Mouse (Mus musculus): ENCODE measurements around the gene Dennd1b. TPM values are rescaled to one million over a fixed set of nuclear protein-coding genes. Genes with fewer than 3 reads are reported as not detected.

Gene Dennd1b
- polyA plus RNA-seq, 1 experiment from 2014 or later: 6.4 TPM

DNA sequence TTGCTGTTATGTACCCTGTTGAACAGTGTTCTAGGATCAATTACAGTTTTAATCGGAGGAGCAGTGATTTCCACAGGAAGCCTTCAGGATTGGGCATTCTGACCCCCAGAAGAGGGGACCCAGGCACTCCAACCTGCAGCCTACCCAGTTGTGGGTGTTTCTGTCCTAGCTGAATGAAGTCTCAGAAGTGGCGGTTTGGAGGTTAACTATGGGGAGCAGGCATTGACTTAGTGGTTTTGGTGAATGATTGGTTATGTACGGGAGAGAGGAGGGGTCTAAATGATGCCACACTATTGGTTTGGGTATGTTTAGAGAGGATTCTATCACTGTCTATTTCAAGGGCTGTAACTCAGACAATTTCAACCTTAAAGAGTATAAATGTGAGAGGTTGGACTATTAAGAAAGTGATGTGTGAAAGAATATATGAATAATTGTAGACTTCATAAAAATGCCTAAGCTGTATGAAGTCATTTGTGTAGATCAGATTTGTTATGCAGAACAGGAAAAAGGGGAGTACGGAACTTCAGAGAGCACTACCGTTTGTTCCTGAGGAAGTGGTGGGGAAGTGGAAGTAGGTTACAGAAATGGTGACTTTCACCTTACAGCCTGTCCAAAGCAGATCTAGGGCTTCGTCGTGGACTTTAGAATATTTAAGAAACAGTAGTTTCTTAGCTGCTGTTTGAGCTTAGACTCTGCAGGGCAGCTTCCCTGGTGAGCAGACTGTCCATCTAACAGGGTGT, 73.7 kb downstream of the Dennd1b start:
- no peak overlapping the region for H3K27ac ChIP-seq (replicated peaks)
- peaks cover 25% of the 10 kb centered on the region for H3K4me1 ChIP-seq
- H3K36me3 ChIP-seq: no peaks in the 10 kb centered on the region
- DNase-seq (ENCODE audit: low spot score): no peak
- H3K9me3 ChIP-seq (replicated peaks): no peaks in the 10 kb centered on the region
- no peak overlapping the region for H3K4me3 ChIP-seq
- H3K27me3 ChIP-seq (ENCODE audit: low read depth, poor library complexity, severe bottlenecking): no peaks in the 10 kb centered on the region
- 60% methylated on average over 7 of the region's 7 CpGs for WGBS

DNA sequence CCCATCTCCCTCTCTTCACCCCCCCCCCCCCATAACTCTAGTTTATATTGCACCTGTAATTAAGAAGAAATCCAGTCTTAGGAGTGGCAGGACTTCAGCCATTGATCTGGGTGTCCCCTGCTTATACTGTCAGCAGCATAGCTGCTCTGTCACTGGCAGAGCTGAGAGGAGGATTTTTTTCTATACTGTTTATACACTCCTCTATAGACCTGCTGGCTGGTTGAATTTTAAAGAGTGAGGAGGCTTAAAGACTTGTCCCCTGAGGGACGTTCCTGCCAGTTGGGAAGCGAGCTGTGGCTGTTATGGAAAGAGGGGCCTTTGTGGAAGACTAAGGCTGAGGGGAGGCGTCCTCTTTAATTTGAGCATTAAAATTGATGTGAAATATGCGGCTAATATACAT, 74.8 kb downstream of the Dennd1b start:
- H3K9me3 ChIP-seq (replicated peaks): no peaks in the 10 kb centered on the region
- no peak overlapping the region; the same call in 1 of the 2 replicates for H3K27ac ChIP-seq (replicated peaks)
- H3K36me3 ChIP-seq: no peaks in the 10 kb centered on the region
- peaks cover 25% of the 10 kb centered on the region for H3K4me1 ChIP-seq
- WGBS: 29% methylated on average over 4 of the region's 4 CpGs
- H3K4me3 ChIP-seq: no peak overlapping the region
- DNase-seq (ENCODE audit: low spot score): no peak
- no peaks in the 10 kb centered on the region for H3K27me3 ChIP-seq (ENCODE audit: low read depth, poor library complexity, severe bottlenecking)

GRCm38 (mm10) chr1:139038620-139039019, 75.4 kb downstream of the Dennd1b start:
- H3K4me1 ChIP-seq: peaks cover 25% of the 10 kb centered on the region
- no peaks in the 10 kb centered on the region for H3K9me3 ChIP-seq (replicated peaks)
- no peaks in the 10 kb centered on the region for H3K27me3 ChIP-seq (ENCODE audit: low read depth, poor library complexity, severe bottlenecking)
- DNase-seq (ENCODE audit: low spot score): no peak
- no peak overlapping the region; the same call in 1 of the 2 replicates for H3K27ac ChIP-seq (replicated peaks)
- no peaks in the 10 kb centered on the region for H3K36me3 ChIP-seq
- no peak overlapping the region for H3K4me3 ChIP-seq
- 59% methylated on average over 3 of the region's 3 CpGs for WGBS

DNA sequence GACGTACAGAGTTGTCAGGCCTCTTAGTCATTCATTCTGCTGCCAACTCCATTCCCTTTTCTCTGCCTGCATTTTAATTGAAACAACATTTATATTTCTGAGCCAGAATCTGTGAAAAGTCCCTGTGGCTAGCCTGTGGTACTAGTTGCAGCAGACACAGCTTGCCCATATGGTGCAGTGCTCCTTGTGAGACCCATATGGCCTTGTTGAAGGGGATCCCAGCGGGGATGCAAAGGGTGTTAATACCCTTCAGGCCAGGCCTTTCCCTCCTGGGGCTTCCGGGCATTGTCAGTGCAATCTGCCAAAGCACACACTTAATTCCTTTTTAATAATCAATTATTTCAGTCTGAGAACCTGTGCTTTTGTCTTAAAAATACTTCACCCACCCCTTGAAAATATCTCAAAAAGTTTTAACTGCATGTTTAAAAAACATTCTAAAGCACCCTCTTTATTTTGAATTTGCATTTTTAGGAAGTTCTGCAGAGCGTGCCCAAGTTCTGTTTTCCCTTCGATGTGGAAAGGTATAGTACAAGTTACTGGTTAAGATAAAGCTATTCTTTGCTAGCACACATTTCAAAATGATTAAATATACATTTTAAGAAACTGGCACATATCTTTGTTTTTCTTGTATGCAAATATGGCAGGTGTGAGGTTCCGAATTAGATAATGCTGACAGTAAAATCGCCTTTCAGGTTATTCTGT, 76.4 kb downstream of the Dennd1b start:
- Histone ChIP-seq H3K36me3 (no peaks in the 10 kb centered on the region), H3K9me3 (replicated peaks) (no peaks in the 10 kb centered on the region), H3K4me3 (no peak overlapping the region), H3K27me3 (ENCODE audit: low read depth, poor library complexity, severe bottlenecking) (no peaks in the 10 kb centered on the region), H3K27ac (replicated peaks) (no peak overlapping the region), H3K4me1 (peaks cover 25% of the 10 kb centered on the region)
- WGBS: 51% methylated on average over 7 of the region's 7 CpGs
- no peak for DNase-seq (ENCODE audit: low spot score)

GRCm38 (mm10) chr1:139049075-139049474, 85.8 kb downstream of the Dennd1b start:
- Histone ChIP-seq H3K4me1 (no peaks in the 10 kb centered on the region), H3K36me3 (0 out of 2 replicates have a peak, but pooled peaks cover 3% of the 10 kb centered on the region), H3K9me3 (replicated peaks) (no peaks in the 10 kb centered on the region), H3K27ac (replicated peaks) (no peak overlapping the region), H3K27me3 (ENCODE audit: low read depth, poor library complexity, severe bottlenecking) (no peaks in the 10 kb centered on the region), H3K4me3 (no peak overlapping the region)
- WGBS: 41% methylated on average over 6 of the region's 6 CpGs
- no peak for DNase-seq (ENCODE audit: low spot score)

GRCm38 (mm10) chr1:139049881-139050472, 86.7 kb downstream of the Dennd1b start:
- no peak for DNase-seq (ENCODE audit: low spot score)
- Histone ChIP-seq H3K9me3 (replicated peaks) (no peaks in the 10 kb centered on the region), H3K27ac (replicated peaks) (no peak overlapping the region), H3K27me3 (ENCODE audit: low read depth, poor library complexity, severe bottlenecking) (no peaks in the 10 kb centered on the region), H3K36me3 (0 out of 2 replicates have a peak, but pooled peaks cover 3% of the 10 kb centered on the region), H3K4me1 (no peaks in the 10 kb centered on the region), H3K4me3 (no peak overlapping the region)
- 89% methylated on average over 11 of the region's 11 CpGs for WGBS

DNA sequence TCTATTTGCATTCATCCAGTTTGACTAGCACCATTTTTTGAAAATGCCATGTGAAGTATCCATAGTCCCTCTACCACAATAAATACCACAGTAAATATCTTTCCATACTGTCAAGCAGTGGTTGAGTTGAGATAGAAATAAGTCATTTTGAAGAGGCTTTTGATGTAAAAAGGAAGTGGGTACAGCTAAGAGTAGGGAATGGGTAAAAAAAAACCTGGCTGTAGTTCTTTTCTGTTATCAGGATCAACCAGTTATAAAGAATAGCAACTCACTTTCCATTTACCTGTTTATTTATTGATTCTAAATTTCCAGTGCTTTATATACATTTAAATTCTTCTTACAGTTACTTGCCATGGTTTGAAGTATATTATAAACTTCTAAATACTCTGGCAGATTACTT, 89.8 kb downstream of the Dennd1b start:
- no peak overlapping the region for H3K4me3 ChIP-seq
- H3K27ac ChIP-seq (replicated peaks): no peak overlapping the region
- no peaks in the 10 kb centered on the region for H3K36me3 ChIP-seq
- no peak for DNase-seq (ENCODE audit: low spot score)
- H3K4me1 ChIP-seq: no peaks in the 10 kb centered on the region
- H3K9me3 ChIP-seq (replicated peaks): no peaks in the 10 kb centered on the region
- no peaks in the 10 kb centered on the region for H3K27me3 ChIP-seq (ENCODE audit: low read depth, poor library complexity, severe bottlenecking)

- 0 out of 2 replicates have a peak, but pooled peaks cover 4% of the 10 kb centered on the region for H3K36me3 ChIP-seq
- 95% methylated on average over 5 of the region's 5 CpGs for WGBS
- H3K4me3 ChIP-seq: no peak overlapping the region
- no peak for DNase-seq (ENCODE audit: low spot score)
- no peak overlapping the region for H3K27ac ChIP-seq (replicated peaks)
- H3K27me3 ChIP-seq (ENCODE audit: low read depth, poor library complexity, severe bottlenecking): no peaks in the 10 kb centered on the region
- no peaks in the 10 kb centered on the region for H3K4me1 ChIP-seq
- no peaks in the 10 kb centered on the region for H3K9me3 ChIP-seq (replicated peaks)
These were observed 97.1 kb downstream of the Dennd1b start for GRCm38 (mm10) chr1:139060301-139060700.

- no peaks in the 10 kb centered on the region for H3K9me3 ChIP-seq (replicated peaks)
- no peak for DNase-seq (ENCODE audit: low spot score)
- WGBS: 97% methylated on average over 2 of the region's 2 CpGs
- H3K36me3 ChIP-seq: 0 out of 2 replicates have a peak, but pooled peaks cover 4% of the 10 kb centered on the region
- H3K27ac ChIP-seq (replicated peaks): no peak overlapping the region
- no peaks in the 10 kb centered on the region for H3K27me3 ChIP-seq (ENCODE audit: low read depth, poor library complexity, severe bottlenecking)
- H3K4me1 ChIP-seq: no peaks in the 10 kb centered on the region
- no peak overlapping the region for H3K4me3 ChIP-seq
These were observed 101.5 kb downstream of the Dennd1b start for GRCm38 (mm10) chr1:139064711-139065110.

- Histone ChIP-seq H3K36me3 (0 out of 2 replicates have a peak, but pooled peaks cover 4% of the 10 kb centered on the region), H3K4me3 (no peak overlapping the region), H3K27me3 (ENCODE audit: low read depth, poor library complexity, severe bottlenecking) (no peaks in the 10 kb centered on the region), H3K9me3 (replicated peaks) (no peaks in the 10 kb centered on the region), H3K27ac (replicated peaks) (no peak overlapping the region), H3K4me1 (no peaks in the 10 kb centered on the region)
- WGBS: 87% methylated on average over 2 of the region's 2 CpGs
- no peak for DNase-seq (ENCODE audit: low spot score)
These were observed 104.0 kb downstream of the Dennd1b start for GRCm38 (mm10) chr1:139067210-139067609.

DNA sequence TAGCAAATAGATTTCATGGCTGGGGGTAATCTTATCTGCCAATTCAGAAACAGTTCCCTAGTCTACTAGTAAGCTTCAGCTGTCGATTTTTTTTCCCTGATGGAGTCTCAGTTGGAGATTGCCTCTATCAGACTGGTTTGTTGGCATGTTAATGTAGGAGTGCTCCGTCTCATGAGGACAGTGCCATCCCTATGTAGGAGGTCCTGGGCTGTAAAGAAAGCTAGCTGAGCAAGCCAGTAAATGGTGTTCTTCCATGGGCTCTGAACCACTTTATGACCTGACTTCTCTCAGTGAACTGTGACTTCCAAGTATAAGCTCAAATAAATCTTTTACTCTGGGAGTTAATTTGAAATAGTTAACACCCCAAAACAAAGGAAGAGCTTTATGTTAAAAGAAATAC, 107.8 kb downstream of the Dennd1b start:
- Histone ChIP-seq H3K27me3 (ENCODE audit: low read depth, poor library complexity, severe bottlenecking) (no peaks in the 10 kb centered on the region), H3K4me3 (no peak overlapping the region), H3K27ac (replicated peaks) (no peak overlapping the region), H3K36me3 (no peaks in the 10 kb centered on the region), H3K4me1 (no peaks in the 10 kb centered on the region), H3K9me3 (replicated peaks) (no peaks in the 10 kb centered on the region)
- WGBS: 71% methylated on average over 2 of the region's 2 CpGs
- DNase-seq (ENCODE audit: low spot score): no peak

DNA sequence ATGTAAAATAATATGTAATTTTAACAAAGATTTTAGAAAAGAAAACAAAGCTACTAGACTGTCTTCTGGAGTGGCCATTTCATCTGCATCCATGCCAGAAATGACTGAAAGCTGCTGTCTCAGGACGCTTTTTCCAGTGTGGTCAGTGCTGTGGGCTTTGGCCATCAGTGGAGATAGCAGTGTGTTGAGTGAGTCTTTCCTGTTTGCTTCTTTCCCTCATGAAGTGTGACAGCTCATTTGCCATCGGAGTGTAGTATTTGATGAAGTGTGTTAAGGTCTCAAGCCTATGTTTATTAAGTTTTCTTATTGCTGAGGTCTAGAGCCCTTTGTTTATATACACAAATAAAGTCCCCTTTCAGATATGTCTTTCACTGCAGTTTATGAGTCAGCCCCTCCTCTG, 112.4 kb downstream of the Dennd1b start:
- Histone ChIP-seq H3K36me3 (no peaks in the 10 kb centered on the region), H3K4me3 (no peak overlapping the region), H3K4me1 (peaks cover 3% of the 10 kb centered on the region; the same call in 1 of the 2 replicates), H3K9me3 (replicated peaks) (no peaks in the 10 kb centered on the region), H3K27me3 (ENCODE audit: low read depth, poor library complexity, severe bottlenecking) (no peaks in the 10 kb centered on the region), H3K27ac (replicated peaks) (no peak overlapping the region)
- no peak for DNase-seq (ENCODE audit: low spot score)
- 90% methylated on average over 2 of the region's 2 CpGs for WGBS

- H3K27me3 ChIP-seq (ENCODE audit: low read depth, poor library complexity, severe bottlenecking): no peaks in the 10 kb centered on the region
- no peaks in the 10 kb centered on the region for H3K9me3 ChIP-seq (replicated peaks)
- 93% methylated on average over 1 of the region's 1 CpGs for WGBS
- peaks cover 3% of the 10 kb centered on the region; the same call in 1 of the 2 replicates for H3K4me1 ChIP-seq
- no peak overlapping the region for H3K27ac ChIP-seq (replicated peaks)
- no peak overlapping the region for H3K4me3 ChIP-seq
- no peak for DNase-seq (ENCODE audit: low spot score)
- H3K36me3 ChIP-seq: no peaks in the 10 kb centered on the region
These were observed 114.8 kb downstream of the Dennd1b start for GRCm38 (mm10) chr1:139077989-139078388.

All from midbrain, embryonic 10.5 days (tissue).